Mouse (Mus musculus) A20 (cell line): ENCODE measurements around the gene Amn.

Experiments used
- DNase-seq: peaks from one replicate; pipeline ENCODE4 v3.0.0-alpha.2; 2011; ENCODE audit warnings: low read depth, low spot score

Gene Amn

DNA sequence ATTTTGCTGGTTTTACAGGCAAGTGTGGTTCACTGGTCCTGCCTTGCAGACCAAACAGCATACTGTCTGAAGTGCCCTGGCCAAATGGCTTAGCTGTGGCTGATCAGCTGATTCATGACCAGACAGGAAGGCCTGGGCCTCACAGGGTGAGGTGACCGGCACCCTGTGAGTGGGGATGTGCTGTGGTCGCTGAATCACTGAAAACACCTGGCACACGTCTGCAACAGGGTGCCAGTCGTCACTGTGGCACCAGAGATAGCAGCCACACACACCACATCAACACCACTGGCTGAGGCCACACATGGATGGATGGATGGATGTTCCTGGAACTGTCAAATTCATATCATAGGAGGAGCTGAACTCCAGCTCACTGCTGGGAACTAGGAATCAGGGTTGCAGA, 52.5 kb downstream of the Amn start:
- DNase-seq: no peak

- DNase-seq: no peak
Measured at GRCm38 (mm10) chr12:111324536-111324935, 53.6 kb downstream of the Amn start.

GRCm38 (mm10) chr12:111324949-111325348, 54.1 kb downstream of the Amn start:
- DNase-seq: no peak

DNA sequence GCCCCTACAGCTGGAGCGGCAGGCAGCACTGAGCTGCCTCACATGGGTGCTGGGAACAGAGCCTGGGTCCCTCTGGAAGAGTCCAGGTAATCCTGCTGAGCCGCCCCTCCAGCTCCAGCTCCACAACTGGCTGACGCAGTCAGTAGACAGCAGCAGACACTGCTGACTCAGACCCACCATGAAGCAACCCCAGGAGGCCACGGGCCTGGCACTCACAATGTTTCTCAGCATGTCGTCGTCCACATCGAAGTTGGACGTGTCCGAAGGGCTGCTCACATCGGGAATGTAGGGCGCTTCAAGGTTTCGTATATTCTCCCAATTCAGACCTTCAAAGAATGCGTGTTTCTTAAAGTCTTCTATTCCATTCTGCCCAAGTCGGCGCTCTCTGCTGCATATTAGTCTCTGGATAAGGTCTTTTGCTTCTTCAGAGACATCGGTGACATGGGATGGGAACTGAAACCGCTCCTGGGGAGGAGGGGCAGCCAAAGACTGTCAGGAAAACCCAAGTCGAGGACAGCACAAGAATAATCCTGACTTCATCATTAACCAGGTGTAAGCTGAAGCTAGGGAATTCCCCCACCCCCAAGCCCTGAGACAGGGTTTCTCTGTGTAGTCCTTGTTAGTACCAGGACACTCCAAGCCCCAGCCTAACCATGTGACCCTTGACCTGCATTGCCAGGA, 55.0 kb downstream of the Amn start:
- DNase-seq: peak; percentile 61
